Mouse (Mus musculus) ES-E14 (cell line): ENCODE results near the gene Fbxl22.

ENCODE experiments used
- CHD2 ChIP-seq: IDR thresholded peaks from 2 replicates; pipeline ENCODE4 v1.6.1; 2014; ENCODE audit warnings: mild to moderate bottlenecking, low read depth, low read length, inconsistent platforms
- HCFC1 ChIP-seq: IDR thresholded peaks from 2 replicates; pipeline ENCODE4 v1.6.1; 2012; ENCODE audit warnings: low read length, inconsistent platforms, borderline replicate concordance; ENCODE audit not compliant: insufficient read depth
- MAFK ChIP-seq: IDR thresholded peaks from 2 replicates; pipeline ENCODE4 v1.6.1; 2014; ENCODE audit warnings: mild to moderate bottlenecking, low read depth, low read length, inconsistent platforms; ENCODE audit not compliant: insufficient read depth
- ZC3H11A ChIP-seq: IDR thresholded peaks from 2 replicates; pipeline ENCODE4 v1.6.1; 2012; ENCODE audit warnings: low read depth, mild to moderate bottlenecking, inconsistent platforms, low read length, borderline replicate concordance
- ZNF384 ChIP-seq: IDR thresholded peaks from 2 replicates; pipeline ENCODE4 v1.6.1; 2012; ENCODE audit warnings: low read depth, low read length, inconsistent platforms

- TF ChIP-seq MAFK: no peak
- no peak for TF ChIP-seq HCFC1
- TF ChIP-seq ZNF384: no peak
- no peak for TF ChIP-seq CHD2
- no peak for TF ChIP-seq ZC3H11A
These were observed 1.2 kb downstream of the Fbxl22 start for GRCm38 (mm10) chr9:66513150-66513549.
